Mouse (Mus musculus) forelimb bud, embryonic 11.5 days (tissue): ENCODE measurements around the gene Ube4a.
"Not testable (repeated sequence)": the region's sequence is repeated elsewhere in the genome, so short reads cannot be mapped to it uniquely, and the experiment has no call there.

ENCODE experiments used
- DNase-seq: peaks from one replicate; pipeline ENCODE4 v3.0.0-alpha.2; 2012; ENCODE audit warnings: low read depth, low spot score

The Ube4a gene

DNA sequence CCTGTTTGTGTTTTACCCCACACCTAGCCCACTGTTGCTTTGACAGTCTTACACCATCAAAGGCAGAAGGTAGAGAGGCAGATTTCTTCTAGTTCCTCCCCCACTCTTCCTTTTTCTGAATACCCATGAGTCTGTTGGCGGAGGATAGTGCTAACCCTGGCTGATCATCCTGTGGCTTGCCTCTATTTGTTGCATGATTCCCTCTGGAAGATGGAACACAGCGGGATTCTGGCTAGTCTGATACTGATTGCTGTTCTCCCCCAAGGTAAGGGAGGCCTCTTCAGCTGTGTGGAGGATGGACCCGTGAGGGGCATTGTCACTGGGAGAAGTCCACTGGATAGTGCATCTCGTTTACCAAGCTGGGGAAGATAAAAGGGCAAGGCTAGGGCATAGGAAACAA is 16.3 kb upstream of the Ube4a start, which contains the start of gene Cd3d:
Gene Cd3d (plus strand): TSS at position 111 of the 400 bp plus-strand sequence.
- no peak for DNase-seq

GRCm38 (mm10) chr9:44981104-44981503 is 15.7 kb upstream of the Ube4a start:
- DNase-seq: no peak

DNA sequence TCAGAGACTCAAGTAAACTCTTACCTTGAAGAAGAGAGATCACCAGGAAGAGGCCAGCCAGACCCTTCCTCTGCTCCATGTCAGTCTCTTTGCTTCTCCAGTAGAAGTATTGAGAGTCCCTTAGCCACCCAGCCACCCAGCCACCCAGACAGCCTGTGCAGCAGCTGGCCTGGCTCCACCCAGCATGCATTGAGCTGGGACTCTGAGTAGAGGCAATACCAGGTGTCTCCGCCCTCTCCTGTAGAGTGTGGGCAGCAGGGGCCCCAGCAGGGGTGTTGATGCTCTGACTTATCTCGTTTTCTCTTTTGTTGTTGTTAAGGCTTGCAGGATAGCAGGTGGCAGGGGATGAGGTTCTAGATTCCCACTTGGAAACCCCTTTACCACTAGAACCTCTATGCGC is 14.8 kb upstream of the Ube4a start, which contains the start of gene Cd3g:
Gene Cd3g (minus strand): TSS at position 190 of the 400 bp plus-strand sequence.
- DNase-seq: no peak

DNA sequence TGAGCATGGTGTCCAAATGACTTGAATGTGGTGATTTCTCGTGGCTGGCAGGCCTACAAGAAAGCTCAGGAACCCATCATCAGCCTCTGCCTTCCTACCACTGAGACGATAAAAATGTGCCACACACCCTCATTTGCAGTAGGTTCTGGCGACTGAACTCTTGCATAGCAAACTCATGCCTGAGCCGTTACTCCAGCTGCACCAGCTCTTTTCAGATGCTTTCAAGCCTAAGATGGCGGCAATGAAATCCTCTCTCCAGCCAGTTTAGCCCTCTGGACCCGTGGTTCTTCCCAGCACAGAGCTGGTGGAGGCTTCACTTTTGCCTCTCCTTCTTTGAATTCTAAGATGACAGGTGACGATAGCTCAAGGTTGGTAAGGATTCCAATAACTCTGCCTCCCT is 14.4 kb upstream of the Ube4a start:
- DNase-seq: no peak

- DNase-seq: no peak
Measured at GRCm38 (mm10) chr9:44977813-44978212, 12.4 kb upstream of the Ube4a start.

GRCm38 (mm10) chr9:44969450-44969849 is 4.0 kb upstream of the Ube4a start:
- no peak for DNase-seq

DNA sequence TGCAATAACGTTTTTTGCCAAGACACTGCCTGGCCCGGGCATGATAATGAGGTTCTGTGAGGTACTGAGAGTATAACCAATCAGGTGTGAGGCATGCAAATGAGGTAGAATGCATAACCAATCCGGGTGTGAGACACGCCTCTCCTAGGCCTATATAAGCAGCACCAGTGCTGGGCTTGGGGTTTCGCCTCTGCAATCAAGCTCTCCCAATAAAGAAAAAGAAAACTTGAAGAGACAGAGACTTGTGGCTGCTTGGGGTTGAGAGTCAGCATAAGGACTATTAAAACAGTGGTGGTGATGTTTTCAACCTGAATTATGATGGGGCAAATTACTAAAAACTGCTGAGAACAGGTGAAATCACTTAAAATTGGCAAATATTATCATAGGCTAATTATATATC is 2.4 kb upstream of the Ube4a start:
- DNase-seq: not testable (repeated sequence)

- DNase-seq: peak; percentile 79
Measured at GRCm38 (mm10) chr9:44966815-44967242, 1.4 kb upstream of the Ube4a start.

GRCm38 (mm10) chr9:44965833-44966466 is 550 bp upstream of the Ube4a start:
- no peak for DNase-seq

GRCm38 (mm10) chr9:44954432-44954831 is 11.0 kb downstream of the Ube4a start:
- DNase-seq: no peak

- no peak for DNase-seq
Measured at GRCm38 (mm10) chr9:44947836-44948235, 17.6 kb downstream of the Ube4a start.

DNA sequence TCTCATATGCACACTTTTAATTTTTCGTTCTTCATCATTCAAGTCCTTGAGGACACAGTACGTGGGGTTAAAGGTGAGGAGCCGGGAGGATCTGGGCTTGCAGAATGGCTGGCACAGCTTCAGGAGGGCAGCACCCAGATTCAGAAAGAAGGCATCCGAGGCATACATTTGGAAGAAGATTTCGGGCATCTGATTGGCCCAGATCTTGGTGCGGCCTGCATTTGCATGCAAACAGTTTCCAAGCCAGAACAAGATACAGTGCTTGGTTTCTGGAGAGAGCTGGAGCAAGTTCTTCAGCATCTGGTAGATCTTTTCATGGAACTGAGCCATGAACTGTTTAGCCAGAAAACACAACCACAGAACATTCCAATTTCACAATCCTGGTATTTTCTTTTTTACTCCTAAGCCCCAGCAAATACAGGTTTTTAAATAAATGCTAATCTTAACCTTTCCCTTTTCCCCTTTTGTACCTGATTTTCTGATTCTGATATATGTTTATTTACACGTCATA is 19.2 kb downstream of the Ube4a start:
- no peak for DNase-seq

GRCm38 (mm10) chr9:44942421-44942820 is 23.0 kb downstream of the Ube4a start:
- DNase-seq: no peak

- no peak for DNase-seq
Measured at GRCm38 (mm10) chr9:44941756-44942155, 23.6 kb downstream of the Ube4a start.

DNA sequence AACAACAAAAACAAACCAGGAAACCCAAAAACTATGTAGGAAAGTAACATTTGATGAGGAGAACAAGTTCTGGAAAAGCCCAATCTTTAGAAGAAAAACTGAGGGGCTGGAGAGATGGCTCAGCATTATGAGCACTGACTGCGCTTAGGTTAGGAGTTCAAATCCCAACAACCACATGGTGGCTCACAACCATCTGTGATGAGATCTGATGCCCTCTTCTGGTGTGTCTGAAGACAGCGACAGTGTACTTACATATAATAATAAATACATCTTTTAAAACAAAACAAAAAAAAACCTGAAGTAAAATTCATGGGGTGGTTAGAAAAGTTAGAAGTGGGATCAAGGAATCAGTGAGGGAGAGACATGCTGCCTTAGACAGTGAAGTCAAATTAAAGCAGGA is 43.9 kb downstream of the Ube4a start:
- no peak for DNase-seq

GRCm38 (mm10) chr9:44921123-44921468 is 44.3 kb downstream of the Ube4a start:
- no peak for DNase-seq

GRCm38 (mm10) chr9:44920374-44921122 is 44.9 kb downstream of the Ube4a start, which contains the start of gene Atp5l:
Atp5l (minus strand) TSS chr9:44920742.
- peak; percentile 97 for DNase-seq

- no peak for DNase-seq
Measured at GRCm38 (mm10) chr9:44919606-44920005, 45.8 kb downstream of the Ube4a start.

DNA sequence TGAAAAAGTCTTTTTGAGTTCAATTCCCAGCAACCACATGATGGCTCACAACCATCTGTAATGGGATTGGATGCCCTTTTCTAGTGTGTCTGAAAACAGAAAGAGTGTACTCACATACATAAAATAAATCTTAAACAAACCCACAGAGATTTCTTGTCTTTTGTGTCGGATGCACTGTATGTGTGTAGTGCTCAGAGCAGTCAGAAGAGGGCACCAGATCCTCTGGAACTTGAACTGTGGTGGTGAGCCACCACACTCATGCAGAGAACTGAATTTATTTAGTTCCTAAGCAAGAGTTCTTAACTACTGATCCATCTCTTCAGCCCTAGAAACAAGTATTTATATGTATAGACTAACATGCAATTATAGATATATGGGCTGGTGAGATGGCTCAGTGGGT is 49.2 kb downstream of the Ube4a start:
- DNase-seq: peak; percentile 30

DNA sequence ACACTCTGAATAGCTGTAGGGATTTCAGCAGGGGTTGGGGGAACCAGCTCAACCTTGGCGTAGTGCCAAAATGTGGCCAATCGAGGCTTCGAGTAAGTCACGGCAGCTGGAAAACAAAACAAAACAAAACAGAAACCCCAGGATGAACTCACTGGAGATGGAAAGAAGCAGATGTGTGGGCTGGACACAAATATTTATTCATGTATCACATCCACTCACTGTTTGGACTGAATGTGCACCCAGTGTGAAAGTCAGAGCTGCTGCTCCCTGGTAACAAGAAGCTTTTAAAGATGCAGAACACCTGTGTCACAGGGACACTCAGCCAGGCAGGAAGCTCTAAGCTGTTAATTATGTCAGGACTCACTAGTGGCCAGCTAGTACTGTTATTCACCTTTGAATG is 50.7 kb downstream of the Ube4a start:
- no peak for DNase-seq

- DNase-seq: no peak
Measured at GRCm38 (mm10) chr9:44911365-44911764, 54.0 kb downstream of the Ube4a start.

- DNase-seq: no peak
Measured at GRCm38 (mm10) chr9:44905620-44906019, 59.8 kb downstream of the Ube4a start.

GRCm38 (mm10) chr9:44904964-44905363 is 60.4 kb downstream of the Ube4a start:
- DNase-seq: no peak
